ENCODE assay signal across 14 mouse cellular contexts in genomic region chr15:79001559-79001958, GRCm38 (mm10). TPM values are rescaled to one million over a fixed set of nuclear protein-coding genes. Genes with fewer than 3 reads are reported as not detected.
"Had no signal": no experiment of that assay in that cellular context is flagged by ENCODE, and none has a peak within 500 bp of the region (broad histone marks: within the 10 kb centered on the region; RNA-seq: fewer than 3 reads in every experiment).

No protein-coding gene starts in this region.

- H3K9ac ChIP-seq: limb, embryonic 13.5 days; liver, embryonic 14.5 days; midbrain, embryonic 12.5 days; neural tube, embryonic 13.5 days; stomach, embryonic 15.5 days had no signal

- H3K27me3 ChIP-seq: limb, embryonic 13.5 days; midbrain, embryonic 12.5 days; neural tube, embryonic 13.5 days; stomach, embryonic 15.5 days had no signal

- H3K4me2 ChIP-seq: limb, embryonic 13.5 days; midbrain, embryonic 12.5 days; neural tube, embryonic 13.5 days; stomach, embryonic 15.5 days had no signal

- DNase-seq: retina, postnatal 1 day; right cerebral cortex, postnatal 4 days; spleen, adult 18-20 months; thymus, adult 2 months; thymus, postnatal 25 days had no signal

- H3K9me3 ChIP-seq: limb, embryonic 13.5 days; midbrain, embryonic 12.5 days; neural tube, embryonic 13.5 days; stomach, embryonic 15.5 days had no signal

- H3K4me3 ChIP-seq: limb, embryonic 13.5 days; midbrain, embryonic 12.5 days; neural tube, embryonic 13.5 days; stomach, embryonic 15.5 days had no signal

- H3K27ac ChIP-seq: limb, embryonic 13.5 days; liver, embryonic 14.5 days; midbrain, embryonic 12.5 days; neural tube, embryonic 13.5 days; stomach, embryonic 15.5 days had no signal

- ATAC-seq: midbrain, embryonic 16.5 days had no signal

- H3K4me1 ChIP-seq: limb, embryonic 13.5 days; midbrain, embryonic 12.5 days; neural tube, embryonic 13.5 days; stomach, embryonic 15.5 days had no signal

RNA-seq across cellular contexts. Expression of gene Galr3, which starts 40.1 kb away (rescaled TPM):
- total RNA-seq: liver, adult 2 months had no signal
- polyA plus RNA-seq: limb, embryonic 13.5 days; liver, adult 2 months; lung, embryonic 16.5 days; midbrain, embryonic 12.5 days; midbrain, embryonic 16.5 days; neural tube, embryonic 13.5 days; testis, adult 2 months had no signal
